Mouse (Mus musculus): Measurements from ENCODE around the gene Sqstm1. TPM values are rescaled to one million over a fixed set of nuclear protein-coding genes. Genes with fewer than 3 reads are reported as not detected.

Sqstm1 gene
- polyA plus RNA-seq, 1 experiment from 2014 or later, result 272 TPM

DNA sequence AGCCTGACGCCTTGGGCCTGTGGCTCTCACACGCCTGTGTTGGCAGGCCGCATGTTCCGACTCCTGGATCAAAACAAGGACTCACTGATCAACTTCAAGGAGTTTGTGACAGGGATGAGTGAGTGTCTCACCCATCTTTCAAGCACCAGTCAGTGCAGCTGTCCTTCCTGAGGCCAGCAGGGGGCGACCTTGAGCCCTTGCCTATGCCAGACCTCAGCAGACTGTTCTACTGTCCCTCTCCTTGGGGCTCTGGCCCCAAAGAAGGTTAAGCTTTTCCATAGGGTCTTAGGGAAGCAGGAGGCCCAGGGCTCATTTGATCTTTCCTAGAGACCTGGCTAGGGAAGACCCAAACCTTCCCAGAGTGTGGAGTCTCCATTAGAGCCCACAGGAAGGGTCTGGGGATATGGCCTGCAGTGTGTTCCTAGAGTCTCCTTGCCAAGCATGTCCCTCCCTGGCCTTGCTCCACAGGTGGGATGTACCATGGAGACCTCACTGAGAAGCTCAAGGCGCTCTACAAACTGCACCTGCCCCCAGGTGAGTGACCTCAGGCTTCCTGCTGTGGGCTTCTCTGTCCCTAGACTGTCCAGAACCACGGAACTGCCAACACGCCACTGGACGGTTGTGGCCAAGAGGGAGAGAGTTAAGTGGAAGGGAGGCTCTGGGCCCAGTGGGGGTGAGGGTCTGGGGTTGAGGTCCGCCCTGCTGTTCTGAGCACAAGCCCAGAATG lies 48.9 kb downstream of the Sqstm1 start:
- Histone ChIP-seq H3K27ac (replicated peaks) (no peak overlapping the region), H3K4me1 (no peaks in the 10 kb centered on the region), H3K4me2 (replicated peaks) (no peak overlapping the region), H3K9ac (no peak overlapping the region), H3K4me3 (replicated peaks) (no peak overlapping the region), H3K27me3 (no peaks in the 10 kb centered on the region), H3K9me3 (replicated peaks) (no peaks in the 10 kb centered on the region), H3K36me3 (peaks cover 87% of the 10 kb centered on the region)
- WGBS, result 60% methylated on average over 10 of the region's 10 CpGs
- peak; percentile 7; the same call in 1 of the 2 replicates for ATAC-seq (ENCODE audit: insufficient number of reproducible peaks, low FRiP score, low TSS enrichment, low read depth)

DNA sequence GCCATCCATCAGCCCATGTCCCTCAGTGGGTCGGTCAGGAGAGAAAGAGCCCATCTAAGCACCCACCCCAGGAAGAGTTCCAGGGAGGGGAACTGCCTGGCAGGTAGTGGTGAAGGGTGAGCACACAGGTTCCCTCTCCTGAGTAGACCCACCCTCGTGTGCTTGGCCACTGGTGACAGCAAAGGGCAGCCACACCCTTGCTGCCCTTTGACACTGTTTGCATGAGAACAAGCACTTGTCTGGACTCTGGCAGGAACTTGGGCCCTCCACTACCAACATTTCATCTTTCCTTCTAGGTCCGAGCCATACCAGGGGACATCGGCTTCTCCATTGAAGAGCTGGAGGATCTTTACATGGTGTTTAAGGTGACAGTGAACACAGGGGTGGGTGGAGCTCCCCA lies 51.3 kb downstream of the Sqstm1 start:
- Histone ChIP-seq H3K4me3 (replicated peaks) (no peak overlapping the region), H3K9ac (no peak overlapping the region), H3K4me2 (replicated peaks) (no peak overlapping the region), H3K36me3 (peaks cover 97% of the 10 kb centered on the region), H3K27me3 (no peaks in the 10 kb centered on the region), H3K27ac (replicated peaks) (no peak overlapping the region), H3K9me3 (replicated peaks) (no peaks in the 10 kb centered on the region), H3K4me1 (no peaks in the 10 kb centered on the region)
- 86% methylated on average over 4 of the region's 4 CpGs for whole genome bisulfite sequencing
- no peak for ATAC-seq (ENCODE audit: insufficient number of reproducible peaks, low FRiP score, low TSS enrichment, low read depth)

DNA sequence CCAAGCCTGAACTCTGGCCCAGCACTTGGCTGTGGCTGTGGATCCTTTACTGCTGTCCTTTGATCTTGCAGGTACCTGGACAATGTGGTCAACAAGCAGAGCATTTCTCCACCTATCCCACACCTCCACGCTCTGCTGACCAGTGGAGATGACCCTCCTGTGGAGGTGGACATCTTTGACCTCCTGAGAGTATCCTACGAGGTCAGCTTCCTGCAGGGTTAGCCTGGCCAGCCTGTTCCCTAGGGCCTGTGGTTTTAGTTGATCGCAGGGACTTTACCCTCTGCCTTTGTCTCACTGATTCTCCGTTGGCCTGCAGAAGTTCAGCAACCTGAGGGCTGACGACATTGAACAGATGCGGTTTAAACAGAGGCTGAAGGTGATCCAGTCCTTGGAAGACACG lies 52.3 kb downstream of the Sqstm1 start:
- no peaks in the 10 kb centered on the region for H3K9me3 ChIP-seq (replicated peaks)
- H3K36me3 ChIP-seq, result peaks cover 96% of the 10 kb centered on the region
- no peak overlapping the region for H3K4me3 ChIP-seq (replicated peaks)
- H3K9ac ChIP-seq, result no peak overlapping the region
- no peak overlapping the region for H3K4me2 ChIP-seq (replicated peaks)
- no peak overlapping the region for H3K27ac ChIP-seq (replicated peaks)
- H3K4me1 ChIP-seq, result no peaks in the 10 kb centered on the region
- no peak for ATAC-seq (ENCODE audit: insufficient number of reproducible peaks, low FRiP score, low TSS enrichment, low read depth)
- 89% methylated on average over 7 of the region's 7 CpGs for WGBS
- H3K27me3 ChIP-seq, result no peaks in the 10 kb centered on the region

DNA sequence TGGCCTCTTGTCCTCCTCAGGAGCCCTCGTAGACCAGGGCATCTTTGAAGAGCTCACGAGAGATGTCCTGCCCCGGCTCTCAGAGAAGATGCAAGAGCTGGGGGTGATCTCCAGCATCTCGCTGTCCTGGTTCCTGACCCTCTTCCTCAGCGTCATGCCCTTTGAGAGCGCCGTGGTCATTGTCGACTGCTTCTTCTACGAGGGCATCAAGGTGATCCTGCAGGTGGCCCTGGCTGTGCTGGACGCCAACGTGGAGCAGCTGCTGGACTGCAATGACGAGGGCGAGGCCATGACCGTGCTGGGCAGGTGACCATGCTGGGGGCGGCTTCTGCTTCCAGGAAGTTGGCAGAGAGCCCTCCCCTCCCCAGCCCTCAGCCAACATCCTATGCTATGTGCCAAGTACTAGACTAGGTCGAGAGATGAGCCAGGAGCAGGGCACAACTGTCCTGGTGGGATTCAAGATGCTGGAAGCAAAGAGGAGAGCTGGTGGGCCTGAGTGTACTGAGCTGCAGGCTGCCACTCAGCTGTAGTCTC lies 53.8 kb downstream of the Sqstm1 start:
- WGBS, result 93% methylated on average over 16 of the region's 16 CpGs
- Histone ChIP-seq H3K4me2 (replicated peaks) (no peak overlapping the region), H3K27me3 (no peaks in the 10 kb centered on the region), H3K36me3 (peaks cover 94% of the 10 kb centered on the region), H3K4me1 (no peaks in the 10 kb centered on the region), H3K9ac (no peak overlapping the region), H3K4me3 (replicated peaks) (no peak overlapping the region), H3K9me3 (replicated peaks) (no peaks in the 10 kb centered on the region), H3K27ac (replicated peaks) (no peak overlapping the region)
- ATAC-seq (ENCODE audit: insufficient number of reproducible peaks, low FRiP score, low TSS enrichment, low read depth), result no peak

DNA sequence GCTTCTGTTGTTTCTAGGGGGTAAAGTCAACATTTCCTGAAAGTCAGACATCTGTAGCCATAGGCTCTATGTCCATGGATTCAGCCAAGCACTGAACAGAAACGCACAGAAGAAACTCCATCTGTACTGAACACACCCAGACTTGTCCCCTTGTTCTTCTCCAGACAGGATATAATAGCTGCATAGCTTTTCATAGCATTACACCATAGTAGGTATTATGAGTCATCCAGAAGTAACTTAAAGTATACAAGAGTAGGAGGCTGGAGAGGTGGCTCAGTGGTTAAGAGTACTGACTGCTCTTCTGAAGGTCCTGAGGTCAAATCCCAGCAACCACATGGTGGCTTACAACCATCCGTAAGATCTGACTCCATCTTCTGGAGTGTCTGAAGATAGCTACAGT lies 54.8 kb downstream of the Sqstm1 start:
- Histone ChIP-seq H3K4me2 (replicated peaks) (no peak overlapping the region), H3K4me3 (replicated peaks) (no peak overlapping the region), H3K27me3 (no peaks in the 10 kb centered on the region), H3K27ac (replicated peaks) (no peak overlapping the region), H3K9ac (no peak overlapping the region), H3K4me1 (no peaks in the 10 kb centered on the region), H3K9me3 (replicated peaks) (no peaks in the 10 kb centered on the region), H3K36me3 (peaks cover 98% of the 10 kb centered on the region)
- ATAC-seq (ENCODE audit: insufficient number of reproducible peaks, low FRiP score, low TSS enrichment, low read depth), result no peak
- WGBS, result 83% methylated on average over 2 of the region's 2 CpGs

DNA sequence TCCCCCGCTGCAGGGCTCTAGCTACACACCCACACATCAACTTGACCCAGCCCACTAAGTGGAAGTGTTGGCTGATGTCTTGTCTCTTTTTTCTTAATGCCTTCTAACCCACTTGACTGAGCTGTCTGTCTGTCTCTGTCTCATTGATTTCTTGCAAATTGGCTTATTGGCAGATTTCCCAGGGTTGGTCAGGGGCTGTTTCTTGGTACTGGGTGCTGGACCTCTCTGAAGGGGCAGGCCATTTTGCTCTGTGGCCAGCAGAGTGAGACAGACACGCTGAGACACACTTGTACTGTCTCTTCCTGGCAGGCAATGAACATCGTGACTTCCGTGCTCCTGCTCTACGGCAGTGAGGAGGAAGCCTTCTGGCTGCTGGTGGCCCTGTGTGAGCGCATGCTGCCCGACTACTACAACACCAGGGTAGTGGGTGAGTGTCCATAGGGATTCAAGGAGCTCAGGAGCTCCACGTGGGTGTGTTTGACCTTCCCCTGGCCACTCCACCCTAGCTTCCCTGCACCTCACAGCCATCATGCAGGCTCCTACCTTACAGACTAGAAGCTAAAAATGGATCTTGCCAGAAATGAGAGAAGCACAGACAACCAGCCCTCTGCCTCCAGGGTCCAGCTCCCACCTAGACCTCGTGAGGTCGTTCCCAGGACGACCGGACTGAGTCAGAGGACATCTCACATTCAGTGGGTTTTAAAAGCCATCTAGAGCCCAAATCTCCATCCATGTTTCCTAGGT lies 55.7 kb downstream of the Sqstm1 start:
- Histone ChIP-seq H3K27ac (replicated peaks) (no peak overlapping the region), H3K4me1 (no peaks in the 10 kb centered on the region), H3K36me3 (peaks cover 98% of the 10 kb centered on the region), H3K9ac (no peak overlapping the region), H3K9me3 (replicated peaks) (no peaks in the 10 kb centered on the region), H3K4me3 (replicated peaks) (no peak overlapping the region), H3K4me2 (replicated peaks) (no peak overlapping the region), H3K27me3 (no peaks in the 10 kb centered on the region)
- no peak for ATAC-seq (ENCODE audit: insufficient number of reproducible peaks, low FRiP score, low TSS enrichment, low read depth)
- 86% methylated on average over 12 of the region's 12 CpGs for WGBS

DNA sequence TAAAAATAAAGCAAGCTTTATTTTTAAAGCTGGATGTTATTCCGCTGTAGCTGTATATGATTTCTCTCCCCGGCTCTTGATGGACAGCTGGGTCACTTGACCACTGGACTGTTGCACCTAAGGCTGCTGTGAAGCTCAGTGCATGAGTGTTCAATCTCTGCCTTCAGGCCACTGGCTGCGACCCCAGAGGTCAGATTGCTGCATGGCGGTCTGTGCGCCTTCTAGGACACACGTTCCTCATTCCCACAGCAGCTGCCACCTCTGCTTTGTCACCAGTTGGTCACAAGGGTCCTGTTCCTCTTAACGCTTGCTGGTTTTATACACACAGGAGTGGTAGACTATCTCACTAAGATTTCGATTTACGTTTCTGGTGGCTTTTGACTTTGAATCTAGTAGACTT lies 56.5 kb downstream of the Sqstm1 start:
- Histone ChIP-seq H3K36me3 (peaks cover 98% of the 10 kb centered on the region), H3K9ac (no peak overlapping the region), H3K27ac (replicated peaks) (no peak overlapping the region), H3K4me2 (replicated peaks) (no peak overlapping the region), H3K4me3 (replicated peaks) (no peak overlapping the region), H3K9me3 (replicated peaks) (no peaks in the 10 kb centered on the region), H3K27me3 (no peaks in the 10 kb centered on the region), H3K4me1 (no peaks in the 10 kb centered on the region)
- no peak for ATAC-seq (ENCODE audit: insufficient number of reproducible peaks, low FRiP score, low TSS enrichment, low read depth)
- WGBS, result 59% methylated on average over 9 of the region's 9 CpGs

DNA sequence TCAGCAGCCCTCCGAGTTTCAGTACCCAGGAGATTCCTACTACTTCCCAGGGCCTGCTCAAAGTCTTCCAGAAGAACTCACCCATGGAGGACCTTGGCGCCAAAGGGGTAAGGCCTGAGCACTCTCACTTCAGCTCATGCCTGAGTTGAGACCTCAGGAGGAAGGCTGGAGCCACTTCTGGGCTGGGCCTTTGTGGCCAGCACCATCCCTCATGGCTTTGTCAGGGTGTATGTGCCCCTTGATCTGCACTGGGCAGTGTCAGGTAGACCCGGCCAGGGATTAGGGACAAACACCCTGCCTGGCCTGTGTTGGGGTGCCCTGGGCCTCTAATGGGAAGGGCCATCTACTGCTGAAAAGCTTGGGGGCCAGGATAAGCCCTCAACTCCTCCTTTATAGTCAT lies 59.3 kb downstream of the Sqstm1 start:
- no peak overlapping the region for H3K27ac ChIP-seq (replicated peaks)
- ATAC-seq (ENCODE audit: insufficient number of reproducible peaks, low FRiP score, low TSS enrichment, low read depth), result no peak
- H3K9me3 ChIP-seq (replicated peaks), result no peaks in the 10 kb centered on the region
- H3K4me1 ChIP-seq, result no peaks in the 10 kb centered on the region
- H3K9ac ChIP-seq, result no peak overlapping the region
- H3K4me2 ChIP-seq (replicated peaks), result no peak overlapping the region
- no peaks in the 10 kb centered on the region for H3K27me3 ChIP-seq
- H3K36me3 ChIP-seq, result peaks cover 91% of the 10 kb centered on the region
- WGBS, result 84% methylated on average over 3 of the region's 3 CpGs
- H3K4me3 ChIP-seq (replicated peaks), result no peak overlapping the region

DNA sequence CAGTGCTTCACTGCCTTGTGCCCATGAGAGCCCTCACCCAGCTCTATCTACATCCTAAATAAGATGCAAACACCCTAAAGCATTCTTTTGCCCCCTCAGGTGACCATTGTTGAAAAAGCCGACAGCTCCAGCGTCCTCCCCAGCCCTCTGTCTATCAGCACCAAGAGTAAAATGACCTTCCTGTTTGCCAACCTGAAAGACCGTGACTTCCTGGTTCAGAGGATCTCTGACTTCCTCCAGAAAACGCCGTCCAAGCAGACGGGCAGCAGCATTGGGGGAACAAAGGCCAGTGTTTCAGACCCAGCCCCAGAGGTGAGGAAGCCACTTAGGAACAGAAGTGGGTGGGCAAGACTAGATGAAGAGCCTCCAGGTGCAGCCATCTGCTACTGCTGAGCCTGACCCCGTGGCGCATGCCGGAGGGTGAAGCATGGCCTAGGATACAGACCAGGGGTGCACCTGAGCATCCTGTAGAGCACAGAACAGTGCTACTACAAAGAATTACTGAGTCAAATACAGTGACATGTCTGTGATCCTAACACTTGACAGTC lies 61.0 kb downstream of the Sqstm1 start:
- Histone ChIP-seq H3K9me3 (replicated peaks) (no peaks in the 10 kb centered on the region), H3K36me3 (peaks cover 90% of the 10 kb centered on the region), H3K9ac (no peak overlapping the region), H3K4me2 (replicated peaks) (no peak overlapping the region), H3K4me3 (replicated peaks) (no peak overlapping the region), H3K4me1 (no peaks in the 10 kb centered on the region), H3K27ac (replicated peaks) (no peak overlapping the region), H3K27me3 (no peaks in the 10 kb centered on the region)
- no peak for ATAC-seq (ENCODE audit: insufficient number of reproducible peaks, low FRiP score, low TSS enrichment, low read depth)
- WGBS, result 81% methylated on average over 9 of the region's 9 CpGs

All from embryonic facial prominence, embryonic 15.5 days (tissue).